33 mouse cellular contexts compared by ENCODE assay signal in genomic region chr14:76523344-76523743, GRCm38 (mm10). TPM values are rescaled to one million over a fixed set of nuclear protein-coding genes. Genes with fewer than 3 reads are reported as not detected.
"Had no signal": no experiment of that assay in that cellular context is flagged by ENCODE, and none has a peak within 500 bp of the region (broad histone marks: within the 10 kb centered on the region; RNA-seq: fewer than 3 reads in every experiment).

No protein-coding gene starts in this region.

- H3K9ac ChIP-seq: limb, embryonic 12.5 days; limb, embryonic 13.5 days; limb, embryonic 15.5 days; liver, embryonic 13.5 days; liver, embryonic 14.5 days; liver, embryonic 15.5 days; liver, postnatal 0 days; lung, embryonic 14.5 days; lung, embryonic 15.5 days; midbrain, embryonic 12.5 days; midbrain, embryonic 13.5 days; midbrain, embryonic 15.5 days; neural tube, embryonic 12.5 days had no signal

- ATAC-seq: liver, postnatal 0 days; lung, postnatal 0 days; midbrain, embryonic 13.5 days; midbrain, embryonic 15.5 days had no signal

- DNase-seq: left cerebral cortex, postnatal 4 days; liver, embryonic 13.5 days; liver, postnatal 0 days; lung, adult 18-20 months; lung, adult 2 months; lung, embryonic 14.5 days; lung, postnatal 10 days; lung, postnatal 14 days; lung, postnatal 36 days; lung, postnatal 4 days; midbrain, embryonic 14.5 days had no signal

- H3K27ac ChIP-seq: left cerebral cortex, adult 2 months; limb, embryonic 10.5 days; limb, embryonic 12.5 days; limb, embryonic 13.5 days; limb, embryonic 15.5 days; liver, embryonic 13.5 days; liver, embryonic 14.5 days; liver, embryonic 15.5 days; lung, embryonic 15.5 days; macrophage; midbrain, embryonic 10.5 days; midbrain, embryonic 12.5 days; midbrain, embryonic 13.5 days; midbrain, embryonic 15.5 days; neural tube, embryonic 12.5 days had no signal

- H3K9me3 ChIP-seq: limb, embryonic 10.5 days; limb, embryonic 12.5 days; limb, embryonic 13.5 days; limb, embryonic 15.5 days; liver, embryonic 13.5 days; liver, embryonic 15.5 days; lung, embryonic 15.5 days; midbrain, embryonic 10.5 days; midbrain, embryonic 12.5 days; midbrain, embryonic 13.5 days; midbrain, embryonic 15.5 days; neural tube, embryonic 12.5 days had no signal

- H3K36me3 ChIP-seq: limb, embryonic 10.5 days; limb, embryonic 12.5 days; limb, embryonic 13.5 days; limb, embryonic 15.5 days; liver, embryonic 13.5 days; liver, embryonic 15.5 days; lung, embryonic 15.5 days; midbrain, embryonic 10.5 days; midbrain, embryonic 12.5 days; midbrain, embryonic 13.5 days; midbrain, embryonic 15.5 days; neural tube, embryonic 12.5 days had no signal

- H3K4me3 ChIP-seq: left cerebral cortex, adult 2 months; limb, embryonic 10.5 days; limb, embryonic 12.5 days; limb, embryonic 13.5 days; limb, embryonic 15.5 days; liver, embryonic 13.5 days; liver, embryonic 15.5 days; lung, embryonic 15.5 days; midbrain, embryonic 10.5 days; midbrain, embryonic 12.5 days; midbrain, embryonic 13.5 days; midbrain, embryonic 15.5 days; myocyte; neural tube, embryonic 12.5 days had no signal

- H3K27me3 ChIP-seq: limb, embryonic 12.5 days; limb, embryonic 13.5 days; limb, embryonic 15.5 days; liver, embryonic 13.5 days; liver, embryonic 15.5 days; lung, embryonic 15.5 days; neural tube, embryonic 12.5 days had no signal

- H3K4me2 ChIP-seq: limb, embryonic 12.5 days; limb, embryonic 13.5 days; limb, embryonic 15.5 days; liver, embryonic 11.5 days; liver, embryonic 13.5 days; liver, embryonic 15.5 days; lung, embryonic 14.5 days; lung, embryonic 15.5 days; midbrain, embryonic 11.5 days; midbrain, embryonic 12.5 days; midbrain, embryonic 13.5 days; midbrain, embryonic 15.5 days; neural tube, embryonic 12.5 days had no signal

RNA-seq across cellular contexts. Expression of gene Serp2, which starts 33.3 kb away (rescaled TPM):
- total RNA-seq: megakaryocyte progenitor cell, adult 5-6 weeks; megakaryocyte, adult 5-6 weeks; monocyte, adult 5-6 weeks had no signal
- polyA plus RNA-seq: liver, adult 2 months; macrophage had no signal
